Mouse (Mus musculus): Measurements from ENCODE around the gene Tent4b. TPM values are rescaled to one million over a fixed set of nuclear protein-coding genes. Genes with fewer than 3 reads are reported as not detected.
"Not testable (repeated sequence)": the region's sequence is repeated elsewhere in the genome, so short reads cannot be mapped to it uniquely, and the experiment has no call there.

Tent4b gene
- 10 to 100 TPM; 25.4 to 30.2 TPM for total RNA-seq (2021)
- long read RNA-seq, experiment 1, partial matches to known transcripts: 5 of 12 reads
- long read RNA-seq, experiment 1, other reads (novel, unspliced or antisense): 7 of 12 reads
- long read RNA-seq, experiment 2, full-length matches to known transcripts: 1 of 3 reads
- long read RNA-seq, experiment 2, partial matches to known transcripts: 0 of 3 reads
- long read RNA-seq, experiment 2, other reads (novel, unspliced or antisense): 2 of 3 reads

- peak; percentile 96 for DNase-seq
Observed at GRCm38 (mm10) chr8:88198945-88199571, at the start of gene Tent4b. Gene Tent4b (plus strand): TSS chr8:88199213.

- DNase-seq: no peak
Observed at GRCm38 (mm10) chr8:88150910-88151371, 48.1 kb upstream of the Tent4b start.

DNA sequence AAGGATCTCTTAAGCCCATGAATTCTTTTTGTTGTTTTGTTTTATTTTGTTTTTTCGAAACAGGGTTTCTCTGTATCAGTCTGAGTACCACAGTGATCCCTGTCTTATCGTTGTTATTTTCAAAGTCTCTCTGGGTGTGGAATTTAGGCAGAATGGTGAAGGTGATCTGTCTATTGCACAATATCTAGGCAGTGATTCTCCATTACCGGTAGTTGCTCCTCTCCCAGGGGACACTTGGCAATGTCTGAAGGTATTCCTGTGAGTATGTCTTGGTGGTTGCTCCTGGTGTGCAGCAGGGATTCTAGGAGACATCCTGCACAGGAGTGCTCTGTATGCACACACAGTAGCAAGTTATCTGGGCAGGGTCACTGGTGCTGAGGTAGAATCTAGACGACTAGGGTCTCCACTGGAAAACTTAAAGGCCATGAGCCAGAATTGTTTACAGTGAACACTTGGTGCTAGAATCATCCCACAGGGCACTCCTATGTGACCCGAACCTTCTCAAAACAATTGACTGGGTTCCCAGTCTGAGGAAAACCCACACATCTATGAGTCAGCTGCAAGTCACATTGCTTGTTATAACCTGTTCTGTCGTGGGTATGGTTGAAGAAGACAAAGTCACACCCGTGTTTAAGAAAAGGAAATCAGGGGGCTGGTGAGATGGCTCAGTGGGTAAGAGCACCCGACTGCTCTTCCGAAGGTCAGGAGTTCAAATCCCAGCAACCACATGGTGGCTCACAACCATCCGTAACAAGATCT, 38.6 kb upstream of the Tent4b start:
- DNase-seq: no peak

GRCm38 (mm10) chr8:88161439-88161838, 37.6 kb upstream of the Tent4b start:
- peak; percentile 81 for DNase-seq

- no peak for DNase-seq
Observed at GRCm38 (mm10) chr8:88175264-88175663, 23.7 kb upstream of the Tent4b start.

DNA sequence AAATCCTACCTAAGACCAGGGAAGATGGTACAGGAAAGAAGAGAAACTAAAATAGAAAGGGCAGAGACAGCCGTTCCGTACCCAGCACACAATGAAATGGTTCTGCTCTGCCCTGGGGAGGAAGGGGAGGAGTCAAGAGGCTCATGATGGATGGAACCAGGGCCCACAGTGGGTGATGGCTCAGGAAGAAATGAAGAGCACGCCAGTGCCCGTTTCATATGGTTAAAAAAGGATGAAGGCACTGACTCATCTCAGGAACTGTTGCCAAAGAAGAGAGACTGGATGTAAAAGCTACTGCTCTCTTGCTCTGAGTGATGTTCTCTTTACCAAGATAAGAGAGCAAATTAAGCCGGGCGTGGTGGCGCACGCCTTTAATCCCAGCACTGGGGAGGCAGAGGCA, 21.7 kb upstream of the Tent4b start:
- no peak for DNase-seq

DNA sequence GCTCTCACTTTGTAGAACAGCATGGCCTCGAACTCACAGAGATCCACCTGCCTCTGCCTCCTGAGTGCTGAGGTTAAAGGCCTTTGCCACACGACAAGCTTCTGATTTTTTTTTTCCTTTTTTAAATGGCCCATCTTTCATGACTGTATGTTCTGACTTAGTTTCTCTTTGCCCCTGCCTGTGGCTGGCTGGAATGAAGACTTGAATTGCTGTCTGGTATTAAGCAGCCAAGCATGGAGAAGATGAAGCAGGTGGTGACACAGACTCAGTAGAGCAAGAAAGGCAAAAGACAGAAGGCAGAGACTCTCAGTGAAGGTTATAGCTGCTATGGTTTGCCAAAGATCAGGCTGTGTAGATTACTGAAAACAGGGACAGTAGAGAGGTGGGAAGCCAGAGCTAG, 15.9 kb upstream of the Tent4b start:
- no peak for DNase-seq

DNA sequence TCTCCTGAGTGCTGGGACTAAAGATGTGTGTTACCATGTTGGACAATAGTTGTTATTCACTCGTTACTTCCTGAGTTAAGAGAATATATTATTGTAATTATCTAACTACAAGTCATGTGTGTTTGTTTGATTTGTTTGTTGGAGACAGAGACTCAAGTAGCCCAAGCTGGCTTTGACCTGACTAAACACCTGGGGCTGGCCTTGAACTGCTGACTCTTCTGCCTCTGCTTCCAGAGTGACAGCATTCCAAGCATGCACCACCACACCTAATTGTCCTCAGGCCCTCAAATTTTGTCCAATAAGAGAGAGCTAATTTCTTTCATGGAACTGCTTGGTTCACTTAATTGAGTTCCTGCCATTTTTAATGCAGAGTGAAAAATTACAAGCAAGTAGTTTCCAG, 14.1 kb upstream of the Tent4b start:
- no peak for DNase-seq

DNA sequence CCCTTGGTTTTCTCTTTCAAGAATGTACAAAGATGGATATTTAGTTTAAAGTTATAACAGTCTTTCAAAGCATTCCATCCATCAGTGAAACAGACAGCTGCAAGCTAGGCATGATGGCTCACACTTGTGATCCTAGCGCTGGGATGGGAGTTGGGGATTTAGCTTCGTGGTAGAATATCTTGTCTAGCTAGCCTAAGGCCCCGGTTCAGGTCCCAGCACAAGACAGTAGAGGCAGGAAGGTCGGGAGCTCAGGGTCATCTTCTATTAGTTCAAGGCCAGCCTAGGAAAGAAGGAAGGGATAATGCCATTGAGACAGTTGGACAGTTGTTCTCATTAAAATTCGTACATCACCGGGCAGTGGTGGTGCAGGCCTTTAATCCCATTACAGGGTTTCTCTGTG, 13.3 kb upstream of the Tent4b start:
- DNase-seq: no peak

- DNase-seq: no peak
Observed at GRCm38 (mm10) chr8:88197328-88197727, 1.7 kb upstream of the Tent4b start.

GRCm38 (mm10) chr8:88198551-88198944, 465 bp upstream of the Tent4b start:
- DNase-seq: peak; percentile 27

DNA sequence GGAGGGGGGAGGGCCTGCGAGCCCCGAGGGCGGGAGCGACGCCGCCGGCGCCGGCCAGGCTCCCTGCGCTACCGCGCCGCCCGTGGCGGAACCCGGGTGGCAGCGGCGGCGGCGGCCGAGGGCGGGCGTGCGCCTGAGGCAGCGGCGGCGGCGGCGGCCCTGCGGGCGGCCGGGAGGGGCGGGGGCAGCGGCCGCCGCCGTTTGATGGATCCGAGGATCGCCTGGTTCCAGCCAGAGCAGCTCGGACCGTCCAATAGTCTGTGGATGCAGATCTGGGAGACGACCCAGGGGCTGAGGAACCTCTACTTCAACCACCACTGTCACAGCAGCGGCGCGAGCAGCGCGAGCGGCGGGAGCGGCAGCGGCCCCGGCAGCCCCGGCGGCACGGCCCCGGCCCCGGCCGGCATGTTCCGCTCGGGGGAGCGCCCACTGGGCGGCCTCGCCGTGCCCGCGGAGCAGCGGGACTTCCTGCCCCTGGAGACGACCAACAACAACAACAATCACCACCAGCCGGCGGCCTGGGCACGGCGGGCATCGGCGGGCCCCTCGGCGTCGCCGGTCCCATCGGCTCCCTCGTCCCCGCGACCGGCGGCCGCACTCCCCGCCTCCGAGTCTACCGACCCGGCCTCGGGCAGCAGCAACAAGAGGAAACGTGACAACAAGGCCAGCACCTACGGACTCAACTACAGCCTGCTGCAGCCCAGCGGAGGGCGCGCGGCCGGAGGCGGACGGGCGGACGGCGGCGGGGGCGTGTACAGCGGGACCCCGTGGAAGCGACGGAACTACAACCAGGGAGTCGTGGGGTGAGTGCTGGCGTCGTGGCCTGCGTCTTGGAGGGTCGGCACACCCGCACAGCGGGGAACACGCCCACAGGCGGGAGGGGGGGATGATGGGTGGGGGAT, 938 bp downstream of the Tent4b start:
- DNase-seq: peak; percentile 52

GRCm38 (mm10) chr8:88200724-88201495, 1.9 kb downstream of the Tent4b start:
- DNase-seq: no peak

- DNase-seq: no peak
Observed at GRCm38 (mm10) chr8:88201641-88202040, 2.6 kb downstream of the Tent4b start.

- no peak for DNase-seq
Observed at GRCm38 (mm10) chr8:88206016-88206415, 7.0 kb downstream of the Tent4b start.

GRCm38 (mm10) chr8:88207121-88207821, 8.3 kb downstream of the Tent4b start:
- no peak for DNase-seq

- not testable (repeated sequence) for DNase-seq
Observed at GRCm38 (mm10) chr8:88209930-88210827, 11.2 kb downstream of the Tent4b start.

GRCm38 (mm10) chr8:88221353-88221752, 22.3 kb downstream of the Tent4b start:
- no peak for DNase-seq

DNA sequence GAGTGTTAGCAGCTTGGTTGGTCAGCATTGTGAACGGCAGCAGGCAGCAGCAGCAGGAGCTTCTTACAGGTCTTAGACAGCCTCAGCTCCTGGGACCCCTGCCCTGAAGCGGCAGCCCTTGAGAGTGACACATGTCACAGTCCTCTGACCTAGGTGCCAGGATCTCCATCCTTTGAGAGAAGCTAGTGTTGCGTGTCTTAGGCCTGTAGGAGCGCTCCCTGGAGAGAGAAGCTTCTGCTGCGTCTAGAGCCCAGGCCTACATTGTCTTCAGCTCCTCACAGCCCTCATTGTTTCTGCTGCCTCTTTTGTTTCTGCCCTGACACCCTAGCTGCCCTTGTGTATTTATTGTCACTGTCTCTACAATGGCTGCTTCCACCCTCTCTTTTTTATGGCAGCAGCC, 26.3 kb downstream of the Tent4b start:
- no peak for DNase-seq

GRCm38 (mm10) chr8:88227851-88228250, 28.8 kb downstream of the Tent4b start:
- DNase-seq: no peak
